In the genomic region with DNA sequence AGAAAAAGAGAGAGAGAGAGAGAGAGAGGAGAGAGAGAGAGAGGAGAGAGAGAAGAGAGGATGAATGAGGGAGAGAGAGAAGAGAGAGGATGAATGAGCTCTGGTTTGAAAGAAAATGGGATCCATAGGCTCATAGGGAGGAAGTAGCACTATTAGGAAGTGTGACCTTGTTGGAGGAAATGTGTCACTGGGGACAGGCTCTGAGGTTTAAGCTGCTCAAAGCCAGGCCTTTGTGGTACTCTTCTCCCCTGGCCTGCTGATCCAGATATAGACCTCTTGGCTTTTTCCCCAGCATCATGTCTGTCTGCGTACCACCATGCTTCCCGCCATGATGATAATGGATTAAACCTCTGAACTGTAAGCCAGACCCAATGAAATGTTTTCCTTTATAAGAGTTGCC, we compare ENCODE assay signal across 9 mouse cellular contexts. TPM values are rescaled to one million over a fixed set of nuclear protein-coding genes. Genes with fewer than 3 reads are reported as not detected.
A peak's percentile ranks its signal among the peaks of the same experiment; 100 is the strongest.
DNase-seq lines count a peak whose midpoint lies in the region; ATAC-seq and TF ChIP-seq lines count a peak whose summit lies in the region.
"Had no signal": no experiment of that assay in that cellular context is flagged by ENCODE, and none has a peak within 500 bp of the region (broad histone marks: within the 10 kb centered on the region; RNA-seq: fewer than 3 reads in every experiment).

No protein-coding gene starts in this region.

- no peak overlapping the region; the same call in 1 of the 2 replicates for H3K4me3 ChIP-seq in kidney, embryonic 16.5 days (ENCODE audit: low read length)
- H3K4me3 ChIP-seq in forebrain, embryonic 14.5 days (ENCODE audit: low read depth, low read length) = peak overlapping the region; percentile 46
- no peak overlapping the region for H3K4me3 ChIP-seq in intestine, embryonic 15.5 days (replicated peaks)
- peak overlapping the region; percentile 54 for H3K4me3 ChIP-seq in midbrain, postnatal 0 days (ENCODE audit: low read depth, low read length)

- 84% methylated on average over 2 of the region's 2 CpGs for WGBS in kidney, embryonic 16.5 days
- WGBS in forebrain, embryonic 14.5 days = 93% methylated on average over 2 of the region's 2 CpGs
- WGBS in intestine, embryonic 15.5 days = 90% methylated on average over 2 of the region's 2 CpGs
- 82% methylated on average over 2 of the region's 2 CpGs for WGBS in midbrain, postnatal 0 days

- no peaks in the 10 kb centered on the region for H3K9me3 ChIP-seq in kidney, embryonic 16.5 days (ENCODE audit: low read length)
- H3K9me3 ChIP-seq in forebrain, embryonic 14.5 days (replicated peaks; ENCODE audit: control insufficient read depth, low read length) = no peaks in the 10 kb centered on the region
- H3K9me3 ChIP-seq in intestine, embryonic 15.5 days = no peaks in the 10 kb centered on the region
- no peaks in the 10 kb centered on the region for H3K9me3 ChIP-seq in midbrain, postnatal 0 days (ENCODE audit: low read length)

- no peak overlapping the region for H3K9ac ChIP-seq in kidney, embryonic 16.5 days (replicated peaks; ENCODE audit: low read length)
- no peak overlapping the region for H3K9ac ChIP-seq in forebrain, embryonic 14.5 days (ENCODE audit: low read length)
- no peak overlapping the region for H3K9ac ChIP-seq in intestine, embryonic 15.5 days
- H3K9ac ChIP-seq in midbrain, postnatal 0 days (replicated peaks; ENCODE audit: low read length, poor library complexity, severe bottlenecking) = no peak overlapping the region

- H3K36me3 ChIP-seq in kidney, embryonic 16.5 days (ENCODE audit: insufficient read depth, low read length) = no peaks in the 10 kb centered on the region
- H3K36me3 ChIP-seq in forebrain, embryonic 14.5 days (ENCODE audit: control insufficient read depth, insufficient read depth, low read length) = no peaks in the 10 kb centered on the region
- H3K36me3 ChIP-seq in intestine, embryonic 15.5 days = no peaks in the 10 kb centered on the region
- no peaks in the 10 kb centered on the region for H3K36me3 ChIP-seq in midbrain, postnatal 0 days (ENCODE audit: insufficient read depth, low read length)

- no peak for DNase-seq in kidney, adult 11 months
- no peak for DNase-seq in forebrain, embryonic 14.5 days (ENCODE audit: low spot score)
- DNase-seq in midbrain, postnatal 0 days (ENCODE audit: low spot score) = no peak
- no peak for DNase-seq in retina, postnatal 1 day
- no peak for DNase-seq in left cerebral cortex, adult 8-10 months (ENCODE audit: low spot score in 2 of 2)
- DNase-seq: left cerebral cortex, postnatal 4 days had no signal

- peak overlapping the region; percentile 86 for H3K4me2 ChIP-seq in kidney, embryonic 16.5 days (replicated peaks; ENCODE audit: low read depth, low read length)
- peak overlapping the region; percentile 73 for H3K4me2 ChIP-seq in forebrain, embryonic 14.5 days (ENCODE audit: low read length)
- H3K4me2 ChIP-seq in intestine, embryonic 15.5 days (replicated peaks) = peak overlapping the region; percentile 89
- H3K4me2 ChIP-seq in midbrain, postnatal 0 days (ENCODE audit: low read depth, low read length, poor library complexity, severe bottlenecking) = peak overlapping the region; percentile 79

- no peaks in the 10 kb centered on the region for H3K4me1 ChIP-seq in kidney, embryonic 16.5 days (ENCODE audit: insufficient read depth, low read length)
- no peaks in the 10 kb centered on the region for H3K4me1 ChIP-seq in forebrain, embryonic 14.5 days (ENCODE audit: control insufficient read depth, insufficient read depth, low read length)
- 0 out of 2 replicates have a peak, but pooled peaks cover 3% of the 10 kb centered on the region for H3K4me1 ChIP-seq in intestine, embryonic 15.5 days (replicated peaks)
- H3K4me1 ChIP-seq in midbrain, postnatal 0 days (ENCODE audit: insufficient read depth, low read length) = no peaks in the 10 kb centered on the region

- no peak for TF ChIP-seq CTCF in midbrain, postnatal 0 days (IDR thresholded peaks at IDR 0.05)

- no peak overlapping the region for H3K27ac ChIP-seq in kidney, embryonic 16.5 days (ENCODE audit: low read length)
- H3K27ac ChIP-seq in forebrain, embryonic 14.5 days (ENCODE audit: low read depth, low read length) = no peak overlapping the region
- H3K27ac ChIP-seq in intestine, embryonic 15.5 days = no peak overlapping the region
- no peak overlapping the region for H3K27ac ChIP-seq in midbrain, postnatal 0 days (ENCODE audit: low read depth, low read length)

- H3K27me3 ChIP-seq in kidney, embryonic 16.5 days (ENCODE audit: insufficient read depth, low read length) = no peaks in the 10 kb centered on the region
- no peaks in the 10 kb centered on the region for H3K27me3 ChIP-seq in forebrain, embryonic 14.5 days (replicated peaks; ENCODE audit: control insufficient read depth, insufficient read depth, low read length)
- H3K27me3 ChIP-seq in intestine, embryonic 15.5 days (replicated peaks) = no peaks in the 10 kb centered on the region
- no peaks in the 10 kb centered on the region for H3K27me3 ChIP-seq in midbrain, postnatal 0 days (ENCODE audit: insufficient read depth, low read length)

- no peak for ATAC-seq in kidney, embryonic 16.5 days (ENCODE audit: low FRiP score, low TSS enrichment)
- ATAC-seq in forebrain, embryonic 14.5 days = no peak
- ATAC-seq in intestine, embryonic 15.5 days = no peak
- no peak for ATAC-seq in midbrain, postnatal 0 days (ENCODE audit: low FRiP score)

RNA-seq across cellular contexts. Expression of a gene that starts 8.5 kb away (rescaled TPM):
- not detected in 2 replicates for polyA plus RNA-seq in kidney, embryonic 16.5 days (2015; fragmentation: Nextera tagmentation; extraction: Ambion mirVana)
- not detected in 2 replicates for polyA plus RNA-seq in forebrain, embryonic 14.5 days (2014; fragmentation: Nextera tagmentation; extraction: Ambion mirVana)
- not detected in 2 replicates for polyA plus RNA-seq in intestine, embryonic 15.5 days (2015; fragmentation: Nextera tagmentation; extraction: Ambion mirVana)
- total RNA-seq in midbrain, postnatal 0 days (2014; rRNA removed) = not detected in 2 replicates
- not detected in 2 replicates for polyA plus RNA-seq in midbrain, postnatal 0 days (2015; fragmentation: Nextera tagmentation; extraction: Ambion mirVana)
- not detected for total RNA-seq in left cerebral cortex, adult 8-10 months (2022)
- total RNA-seq: left cerebral cortex, postnatal 4 days; MEL had no signal

Comparison
In these comparisons a context has a peak if more than half of its experiments do, and no peak if none do; other contexts are left out.
1. H3K4me3 ChIP-seq: peak in forebrain, embryonic 14.5 days (single experiment) and midbrain, postnatal 0 days (single experiment); none in kidney, embryonic 16.5 days (single experiment) and intestine, embryonic 15.5 days (single experiment).
2. Peak in every context shown above with its lines, with median percentiles within 50 percentile points of each other: H3K4me2 ChIP-seq.